8 mouse cellular contexts compared by ENCODE assay signal in the genomic region with DNA sequence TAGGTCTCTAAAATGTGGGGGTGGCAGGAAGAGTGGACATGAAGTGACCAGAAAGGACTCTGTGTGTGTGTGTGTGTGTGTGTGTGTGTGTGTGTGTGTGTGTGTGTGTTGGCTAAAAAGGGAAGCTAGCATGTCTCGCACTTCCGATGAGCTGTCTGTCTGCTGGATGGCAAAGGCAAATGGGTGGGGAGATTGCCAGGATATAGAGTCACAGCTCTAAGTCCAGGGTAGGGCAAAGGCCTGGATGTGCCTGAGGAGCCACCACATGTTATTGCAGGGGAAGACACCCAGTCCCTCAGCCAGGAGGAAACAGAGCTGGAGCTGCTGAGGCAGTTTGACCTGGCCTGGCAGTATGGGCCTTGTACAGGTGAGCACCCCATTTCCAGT. TPM values are rescaled to one million over a fixed set of nuclear protein-coding genes. Genes with fewer than 3 reads are reported as not detected.
A peak's percentile ranks its signal among the peaks of the same experiment; 100 is the strongest.
DNase-seq lines count a peak whose midpoint lies in the region; ATAC-seq lines count a peak whose summit lies in the region.

No protein-coding gene starts in this region.

- H3K9me3 ChIP-seq in forebrain, embryonic 10.5 days, result no peaks in the 10 kb centered on the region
- no peaks in the 10 kb centered on the region for H3K9me3 ChIP-seq in limb, embryonic 15.5 days
- no peaks in the 10 kb centered on the region for H3K9me3 ChIP-seq in neural tube, embryonic 15.5 days (replicated peaks)

- intact Hi-C loops in heart, postnatal 25 days (cut with DNase I), result no loop called here

- peak; percentile 97 for DNase-seq in heart, adult 11 months
- DNase-seq in heart, postnatal 25 days (ENCODE audit: low spot score), result no peak
- no peak for DNase-seq in forebrain, embryonic 10.5 days (ENCODE audit: extremely low spot score, low spot score)
- DNase-seq in embryo, embryonic 11 days, result no peak

- H3K27me3 ChIP-seq in forebrain, embryonic 10.5 days (ENCODE audit: poor library complexity, severe bottlenecking), result peaks cover 32% of the 10 kb centered on the region
- peaks cover 6% of the 10 kb centered on the region for H3K27me3 ChIP-seq in limb, embryonic 15.5 days
- peaks cover 18% of the 10 kb centered on the region for H3K27me3 ChIP-seq in neural tube, embryonic 15.5 days (replicated peaks)

- peak overlapping the region; percentile 71 for H3K4me3 ChIP-seq in forebrain, embryonic 10.5 days
- peak overlapping the region; percentile 56 for H3K4me3 ChIP-seq in limb, embryonic 15.5 days
- peak overlapping the region; percentile 51 for H3K4me3 ChIP-seq in neural tube, embryonic 15.5 days (replicated peaks)

- 79% methylated on average over 2 of the region's 2 CpGs for WGBS in forebrain, embryonic 10.5 days
- 32% methylated on average over 2 of the region's 2 CpGs for WGBS in limb, embryonic 15.5 days
- 38% methylated on average over 2 of the region's 2 CpGs for WGBS in neural tube, embryonic 15.5 days

- peak; percentile 54 for ATAC-seq in CD4-positive, CD25-positive, alpha-beta regulatory T cell, adult 4 months
- no peak for ATAC-seq in limb, embryonic 15.5 days (ENCODE audit: insufficient number of reproducible peaks, low FRiP score, low TSS enrichment, low read depth)
- ATAC-seq in neural tube, embryonic 15.5 days (ENCODE audit: low FRiP score), result peak; percentile 25; the same call in 1 of the 2 replicates
- no peak for ATAC-seq in frontal cortex, adult (ENCODE audit: low TSS enrichment)

- H3K9ac ChIP-seq in limb, embryonic 15.5 days, result peak overlapping the region; percentile 48
- peak overlapping the region; percentile 63 for H3K9ac ChIP-seq in neural tube, embryonic 15.5 days (replicated peaks)

- H3K36me3 ChIP-seq in forebrain, embryonic 10.5 days (replicated peaks), result no peaks in the 10 kb centered on the region
- no peaks in the 10 kb centered on the region for H3K36me3 ChIP-seq in limb, embryonic 15.5 days
- no peaks in the 10 kb centered on the region for H3K36me3 ChIP-seq in neural tube, embryonic 15.5 days

- H3K4me2 ChIP-seq in limb, embryonic 15.5 days, result peak overlapping the region; percentile 77
- peak overlapping the region; percentile 79 for H3K4me2 ChIP-seq in neural tube, embryonic 15.5 days

- H3K4me1 ChIP-seq in forebrain, embryonic 10.5 days, result peaks cover 25% of the 10 kb centered on the region
- peaks cover 13% of the 10 kb centered on the region for H3K4me1 ChIP-seq in limb, embryonic 15.5 days
- H3K4me1 ChIP-seq in neural tube, embryonic 15.5 days, result peaks cover 13% of the 10 kb centered on the region

- peak overlapping the region; percentile 85 for H3K27ac ChIP-seq in forebrain, embryonic 10.5 days
- H3K27ac ChIP-seq in limb, embryonic 15.5 days, result peak overlapping the region; percentile 79
- H3K27ac ChIP-seq in neural tube, embryonic 15.5 days (replicated peaks), result peak overlapping the region; percentile 82

RNA-seq across cellular contexts. Expression of gene Pold4, which starts 0.5 kb away (rescaled TPM):
- 10 to 100 TPM in 1 of 2 experiments, 1 to 10 TPM in 1; 9.7 to 11.1 TPM for total RNA-seq in heart, postnatal 25 days (2021)
- polyA plus RNA-seq in CD4-positive, CD25-positive, alpha-beta regulatory T cell, adult 4 months (2017; shearing (Covaris generic)), result 100 to 1,000 TPM; 117 to 127 TPM
- polyA plus RNA-seq in forebrain, embryonic 10.5 days (2016; fragmentation: Nextera tagmentation; extraction: Ambion mirVana), result 10.4 and 10.6 TPM in 2 replicates
- 27.7 and 35.9 TPM in 2 replicates for polyA plus RNA-seq in limb, embryonic 15.5 days (2015; fragmentation: Nextera tagmentation; extraction: Ambion mirVana)
- polyA plus RNA-seq in neural tube, embryonic 15.5 days (2015; fragmentation: Nextera tagmentation; extraction: Ambion mirVana), result 24.7 and 28.0 TPM in 2 replicates

RNA-seq across cellular contexts. Expression of gene AC109138.7, which starts 18.0 kb away (rescaled TPM):
- total RNA-seq in heart, postnatal 25 days (2021), result not detected
- polyA plus RNA-seq in CD4-positive, CD25-positive, alpha-beta regulatory T cell, adult 4 months (2017; shearing (Covaris generic)), result not detected
- not detected in 2 replicates for polyA plus RNA-seq in forebrain, embryonic 10.5 days (2016; fragmentation: Nextera tagmentation; extraction: Ambion mirVana)
- not detected in 2 replicates for polyA plus RNA-seq in limb, embryonic 15.5 days (2015; fragmentation: Nextera tagmentation; extraction: Ambion mirVana)
- polyA plus RNA-seq in neural tube, embryonic 15.5 days (2015; fragmentation: Nextera tagmentation; extraction: Ambion mirVana), result not detected in 2 replicates

RNA-seq across cellular contexts. Expression of gene Clcf1, which starts 18.1 kb away (rescaled TPM):
- total RNA-seq in heart, postnatal 25 days (2021), result 1 to 10 TPM in 1 of 2 experiments, under 1 TPM in 1; 0.94 to 2.0 TPM
- polyA plus RNA-seq in CD4-positive, CD25-positive, alpha-beta regulatory T cell, adult 4 months (2017; shearing (Covaris generic)), result 10 to 100 TPM; 35.0 to 46.5 TPM
- 0.86 and 1.1 TPM in 2 replicates for polyA plus RNA-seq in forebrain, embryonic 10.5 days (2016; fragmentation: Nextera tagmentation; extraction: Ambion mirVana)
- polyA plus RNA-seq in limb, embryonic 15.5 days (2015; fragmentation: Nextera tagmentation; extraction: Ambion mirVana), result 8.1 and 8.4 TPM in 2 replicates
- polyA plus RNA-seq in neural tube, embryonic 15.5 days (2015; fragmentation: Nextera tagmentation; extraction: Ambion mirVana), result 0.78 and 2.2 TPM in 2 replicates

RNA-seq across cellular contexts. Expression of gene Rad9a, which starts 30.7 kb away (rescaled TPM):
- total RNA-seq in heart, postnatal 25 days (2021), result 1 to 10 TPM; 5.3 to 5.8 TPM
- 10 to 100 TPM; 63.6 to 83.6 TPM for polyA plus RNA-seq in CD4-positive, CD25-positive, alpha-beta regulatory T cell, adult 4 months (2017; shearing (Covaris generic))
- 57.4 and 67.1 TPM in 2 replicates for polyA plus RNA-seq in forebrain, embryonic 10.5 days (2016; fragmentation: Nextera tagmentation; extraction: Ambion mirVana)
- polyA plus RNA-seq in limb, embryonic 15.5 days (2015; fragmentation: Nextera tagmentation; extraction: Ambion mirVana), result 31.6 and 33.5 TPM in 2 replicates
- polyA plus RNA-seq in neural tube, embryonic 15.5 days (2015; fragmentation: Nextera tagmentation; extraction: Ambion mirVana), result 24.3 and 27.2 TPM in 2 replicates

RNA-seq across cellular contexts. Expression of gene Ssh3, which starts 36.8 kb away (rescaled TPM):
- total RNA-seq in heart, postnatal 25 days (2021), result 1 to 10 TPM; 5.8 to 6.6 TPM
- polyA plus RNA-seq in CD4-positive, CD25-positive, alpha-beta regulatory T cell, adult 4 months (2017; shearing (Covaris generic)), result 10 to 100 TPM in 1 of 2 experiments, 1 to 10 TPM in 1; 8.1 to 15.9 TPM
- 3.1 and 3.6 TPM in 2 replicates for polyA plus RNA-seq in forebrain, embryonic 10.5 days (2016; fragmentation: Nextera tagmentation; extraction: Ambion mirVana)
- 29.4 and 32.7 TPM in 2 replicates for polyA plus RNA-seq in limb, embryonic 15.5 days (2015; fragmentation: Nextera tagmentation; extraction: Ambion mirVana)
- 19.8 TPM in 2 replicates for polyA plus RNA-seq in neural tube, embryonic 15.5 days (2015; fragmentation: Nextera tagmentation; extraction: Ambion mirVana)

Comparison
In these comparisons a context has a peak if more than half of its experiments do, and no peak if none do; other contexts are left out.
1. ATAC-seq: peak in CD4-positive, CD25-positive, alpha-beta regulatory T cell, adult 4 months (single experiment) and neural tube, embryonic 15.5 days (single experiment); none in limb, embryonic 15.5 days (single experiment) and frontal cortex, adult (single experiment).
2. Peak in every context shown above with its lines, with median percentiles within 50 percentile points of each other: H3K27ac ChIP-seq and H3K4me3 ChIP-seq.